Mouse (Mus musculus) bone marrow, adult 2 months (tissue): ENCODE data around the gene Cyth1.

Experiments
- CTCF ChIP-seq: fragments of 200-500 bp; IDR thresholded peaks from 2 replicates; pipeline ENCODE4 v1.5.1; 2011; ENCODE audit warnings: low read length, control low read depth; ENCODE audit not compliant: control insufficient read depth, insufficient read depth
- POLR2A ChIP-seq: fragments of 200-500 bp; IDR thresholded peaks from 2 replicates; pipeline ENCODE4 v1.6.1; 2011; ENCODE audit warnings: low read depth, mild to moderate bottlenecking, control low read depth, low read length, borderline replicate concordance; ENCODE audit not compliant: control insufficient read depth

DNA sequence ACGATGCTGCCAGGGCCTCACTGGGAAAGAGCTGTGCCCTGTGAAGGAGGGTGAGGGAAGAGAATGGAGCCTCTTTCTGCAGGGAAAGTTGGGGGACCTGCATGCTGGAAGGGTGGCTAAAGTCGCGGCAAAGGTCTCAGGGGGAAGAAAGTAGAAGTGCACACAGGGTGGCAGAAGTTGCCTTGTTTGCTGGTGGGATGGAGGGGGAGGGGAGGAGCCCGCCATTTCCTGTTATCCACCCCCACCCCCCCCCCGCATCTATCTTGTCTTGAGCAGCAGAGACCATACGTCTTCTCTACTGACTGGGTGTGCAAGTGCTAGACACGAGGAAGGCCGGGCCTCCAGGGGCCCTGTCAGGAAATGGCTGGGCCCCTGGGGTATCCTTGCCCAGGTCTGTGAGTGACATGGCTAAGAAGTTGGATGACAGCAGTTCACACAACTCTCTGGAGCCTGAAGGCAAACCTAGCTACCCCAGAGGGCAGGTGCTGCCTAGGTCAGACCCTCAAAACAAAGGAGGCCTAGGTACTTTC, 133.7 kb downstream of the Cyth1 start:
- no peak for TF ChIP-seq CTCF
- TF ChIP-seq POLR2A, result no peak
